Mouse (Mus musculus) right cerebral cortex, postnatal 4 days (tissue): ENCODE measurements around the gene Tex16.

Source experiments
- DNase-seq: peaks from one replicate; pipeline ENCODE4 v3.0.0-alpha.2; 2022

Gene Tex16

DNA sequence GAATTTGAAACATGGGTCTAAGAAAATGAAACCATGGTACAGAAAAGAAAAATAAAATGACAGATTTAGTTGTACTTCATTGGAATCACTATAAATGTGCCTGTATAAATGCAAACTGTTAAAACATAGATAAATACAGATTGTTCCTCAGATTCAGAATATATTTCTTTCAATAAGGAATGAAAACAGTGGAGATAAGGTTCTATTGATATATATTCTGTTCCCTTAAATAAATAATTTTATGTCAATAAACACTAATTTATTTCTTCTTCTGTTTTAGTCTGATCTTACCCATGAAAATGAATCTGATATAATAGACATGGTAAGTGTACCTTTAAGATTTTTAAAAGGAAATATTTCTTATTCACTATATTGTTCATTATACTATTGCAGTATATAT, at the start of gene Tex16:
TSS of gene Tex16 (plus strand) at position 301 of the 400 bp plus-strand sequence.
- no peak for DNase-seq

GRCm38 (mm10) chrX:111999661-112000060, 11.1 kb upstream of the Tex16 start:
- DNase-seq, result no peak
